Mouse (Mus musculus): ENCODE results near the gene Spx. TPM values are rescaled to one million over a fixed set of nuclear protein-coding genes. Genes with fewer than 3 reads are reported as not detected.

The Spx gene
- 0.72 and 0.78 TPM in 2 replicates for polyA plus RNA-seq (2015; fragmentation: Nextera tagmentation; extraction: Ambion mirVana)

DNA sequence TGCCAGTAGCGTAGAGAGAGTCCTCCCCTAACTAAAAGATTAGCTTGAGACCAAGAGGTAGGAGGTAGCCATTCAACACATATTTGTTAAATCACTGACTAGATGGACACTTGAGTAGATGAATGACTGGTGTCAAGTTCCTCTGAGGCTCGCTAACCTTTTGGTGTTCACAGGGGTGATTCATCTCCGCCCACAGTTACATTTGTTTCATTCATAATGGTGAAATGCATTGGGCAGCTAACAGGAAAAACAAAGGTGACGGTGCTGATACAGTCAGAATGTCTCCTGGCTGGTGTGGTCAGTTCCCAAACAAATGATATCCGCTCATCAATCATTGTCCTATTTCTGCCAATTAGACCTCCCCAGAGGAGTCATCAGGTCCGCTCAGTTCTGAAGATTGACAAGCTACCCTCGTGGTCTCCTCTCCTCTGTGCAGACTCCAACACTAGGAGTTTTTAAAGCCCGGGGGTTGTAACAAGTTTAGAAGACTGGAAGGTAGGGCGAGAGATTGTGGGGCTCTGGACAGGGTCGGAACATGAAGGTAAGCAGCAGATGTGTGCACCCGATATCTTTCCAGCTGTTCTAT is at the start of gene Spx:
Gene Spx (plus strand): TSS at position 536 of the 586 bp plus-strand sequence.
- no peak for ATAC-seq (ENCODE audit: low read depth)
- Histone ChIP-seq H3K27ac (replicated peaks) (no peak within 1 kb of the TSS), H3K4me1 (replicated peaks) (peaks cover 7% of the 10 kb centered on the region), H3K9me3 (no peaks in the 10 kb centered on the region), H3K9ac (no peak within 1 kb of the TSS), H3K4me2 (peak within 1 kb of the TSS; percentile 57), H3K27me3 (peaks cover 47% of the 10 kb centered on the region), H3K36me3 (no peaks in the 10 kb centered on the region), H3K4me3 (peak within 1 kb of the TSS; percentile 34)
- 76% methylated on average over 11 of the region's 11 CpGs for WGBS

DNA sequence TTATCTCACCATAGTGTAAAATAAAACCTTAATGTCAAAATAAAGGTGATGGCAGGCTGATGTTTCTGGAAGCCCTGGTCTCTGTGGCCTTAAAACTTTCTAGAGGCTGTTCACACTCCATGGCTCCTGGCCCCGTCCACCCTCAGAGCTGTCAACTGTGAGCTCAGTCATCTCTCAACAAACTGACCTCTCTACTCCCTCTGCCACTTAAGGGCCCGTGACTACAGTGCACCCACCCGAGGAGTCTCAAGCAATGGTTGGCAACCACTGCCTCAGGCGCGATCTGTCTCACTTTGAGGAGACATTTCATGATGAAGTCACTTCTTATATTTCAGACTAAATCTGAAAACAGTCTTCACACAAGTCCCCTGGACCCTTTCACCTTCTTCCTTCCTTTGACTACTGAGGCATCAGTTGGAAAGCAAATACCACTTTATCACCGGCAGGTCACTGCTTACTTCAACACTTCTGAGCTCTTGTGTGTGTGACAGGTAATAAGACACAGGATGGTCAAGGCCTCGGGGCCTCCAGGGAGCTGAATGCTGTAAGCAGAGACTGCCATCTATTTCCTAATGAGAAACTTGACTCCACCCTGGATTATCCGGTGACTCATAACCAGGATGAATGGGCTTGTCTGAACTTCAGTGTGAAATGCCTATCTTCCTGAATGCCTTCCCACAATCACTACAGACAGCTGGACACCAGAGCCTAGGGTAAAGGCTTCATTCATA is 47.3 kb upstream of the Spx start:
- Histone ChIP-seq H3K4me2 (no peak overlapping the region), H3K4me3 (no peak overlapping the region), H3K36me3 (peaks cover 88% of the 10 kb centered on the region), H3K27me3 (no peaks in the 10 kb centered on the region), H3K27ac (replicated peaks) (no peak overlapping the region), H3K9me3 (no peaks in the 10 kb centered on the region), H3K4me1 (replicated peaks) (no peaks in the 10 kb centered on the region), H3K9ac (no peak overlapping the region)
- no peak for ATAC-seq (ENCODE audit: low read depth)
- 91% methylated on average over 8 of the region's 8 CpGs for WGBS

DNA sequence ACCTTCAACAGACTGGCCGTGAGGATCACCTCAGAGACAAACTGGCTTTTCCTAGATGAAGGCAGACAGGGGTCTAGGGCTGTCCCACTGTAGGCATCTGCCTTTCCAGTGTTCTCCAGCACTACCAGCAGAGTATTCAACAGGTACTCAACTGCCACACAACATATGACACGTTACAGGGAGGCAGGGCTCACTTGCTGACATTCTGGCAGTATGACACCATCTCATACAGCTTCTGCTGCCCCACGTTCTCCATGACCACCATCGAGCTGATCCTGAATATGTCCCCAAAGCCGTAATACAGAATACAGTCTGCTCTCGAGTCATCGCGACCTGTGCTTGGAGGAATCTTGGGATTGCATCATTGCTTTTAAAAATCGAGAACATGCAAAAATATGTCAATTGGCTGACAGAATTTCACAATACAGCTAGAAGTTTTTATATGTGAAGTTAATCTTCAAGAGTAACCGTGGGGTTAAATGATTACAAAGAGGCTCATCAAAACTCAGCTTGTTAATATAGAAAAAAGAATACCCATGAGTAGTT is 46.7 kb upstream of the Spx start:
- no peak overlapping the region for H3K27ac ChIP-seq (replicated peaks)
- H3K4me3 ChIP-seq: no peak overlapping the region
- no peaks in the 10 kb centered on the region for H3K9me3 ChIP-seq
- H3K4me1 ChIP-seq (replicated peaks): no peaks in the 10 kb centered on the region
- ATAC-seq (ENCODE audit: low read depth): no peak
- no peak overlapping the region for H3K9ac ChIP-seq
- H3K36me3 ChIP-seq: peaks cover 86% of the 10 kb centered on the region
- H3K27me3 ChIP-seq: no peaks in the 10 kb centered on the region
- WGBS: 94% methylated on average over 10 of the region's 10 CpGs
- H3K4me2 ChIP-seq: no peak overlapping the region

GRCm38 (mm10) chr6:142367565-142367964 is 45.7 kb upstream of the Spx start:
- H3K4me3 ChIP-seq: no peak overlapping the region
- no peaks in the 10 kb centered on the region for H3K4me1 ChIP-seq (replicated peaks)
- no peaks in the 10 kb centered on the region for H3K27me3 ChIP-seq
- H3K4me2 ChIP-seq: no peak overlapping the region
- no peak overlapping the region for H3K9ac ChIP-seq
- no peaks in the 10 kb centered on the region for H3K9me3 ChIP-seq
- WGBS: 94% methylated on average over 3 of the region's 3 CpGs
- ATAC-seq (ENCODE audit: low read depth): no peak
- no peak overlapping the region for H3K27ac ChIP-seq (replicated peaks)
- peaks cover 87% of the 10 kb centered on the region for H3K36me3 ChIP-seq

DNA sequence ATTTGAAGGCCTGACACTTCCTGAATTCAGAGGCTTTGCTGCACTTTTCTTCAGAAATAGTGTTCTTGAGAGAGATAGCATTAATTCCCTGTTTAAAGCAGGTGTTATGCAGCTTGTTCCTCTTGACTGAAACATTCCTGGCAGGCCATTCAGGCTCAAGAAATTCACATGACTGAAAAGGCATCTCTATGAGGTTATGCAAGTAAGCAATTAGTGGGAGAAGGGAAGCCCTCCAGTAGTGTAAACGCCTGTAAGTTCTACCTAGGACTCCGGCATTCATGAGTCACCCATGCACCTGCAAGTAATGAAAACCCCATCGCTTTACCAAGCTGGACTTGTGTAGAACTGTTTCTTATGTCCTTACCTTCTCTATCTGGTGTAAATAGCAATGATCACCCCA is 43.7 kb upstream of the Spx start:
- H3K27me3 ChIP-seq: no peaks in the 10 kb centered on the region
- no peak overlapping the region for H3K9ac ChIP-seq
- H3K4me3 ChIP-seq: no peak overlapping the region
- H3K27ac ChIP-seq (replicated peaks): no peak overlapping the region
- WGBS: 92% methylated on average over 3 of the region's 3 CpGs
- no peak overlapping the region for H3K4me2 ChIP-seq
- H3K9me3 ChIP-seq: no peaks in the 10 kb centered on the region
- peaks cover 80% of the 10 kb centered on the region for H3K36me3 ChIP-seq
- no peaks in the 10 kb centered on the region for H3K4me1 ChIP-seq (replicated peaks)
- no peak for ATAC-seq (ENCODE audit: low read depth)

GRCm38 (mm10) chr6:142377081-142377480 is 36.2 kb upstream of the Spx start:
- no peaks in the 10 kb centered on the region for H3K27me3 ChIP-seq
- no peak overlapping the region for H3K9ac ChIP-seq
- no peak for ATAC-seq (ENCODE audit: low read depth)
- no peak overlapping the region for H3K4me3 ChIP-seq
- peaks cover 38% of the 10 kb centered on the region for H3K36me3 ChIP-seq
- 64% methylated on average over 1 of the region's 1 CpGs for WGBS
- H3K9me3 ChIP-seq: no peaks in the 10 kb centered on the region
- H3K4me2 ChIP-seq: no peak overlapping the region
- no peaks in the 10 kb centered on the region for H3K4me1 ChIP-seq (replicated peaks)
- no peak overlapping the region for H3K27ac ChIP-seq (replicated peaks)

- H3K27ac ChIP-seq (replicated peaks): no peak overlapping the region
- no peak for ATAC-seq (ENCODE audit: low read depth)
- H3K4me1 ChIP-seq (replicated peaks): no peaks in the 10 kb centered on the region
- H3K27me3 ChIP-seq: no peaks in the 10 kb centered on the region
- H3K4me3 ChIP-seq: no peak overlapping the region
- no peak overlapping the region for H3K4me2 ChIP-seq
- H3K9me3 ChIP-seq: no peaks in the 10 kb centered on the region
- 94% methylated on average over 8 of the region's 8 CpGs for WGBS
- no peak overlapping the region for H3K9ac ChIP-seq
- peaks cover 30% of the 10 kb centered on the region for H3K36me3 ChIP-seq
These were observed 34.5 kb upstream of the Spx start for GRCm38 (mm10) chr6:142378576-142379330.

DNA sequence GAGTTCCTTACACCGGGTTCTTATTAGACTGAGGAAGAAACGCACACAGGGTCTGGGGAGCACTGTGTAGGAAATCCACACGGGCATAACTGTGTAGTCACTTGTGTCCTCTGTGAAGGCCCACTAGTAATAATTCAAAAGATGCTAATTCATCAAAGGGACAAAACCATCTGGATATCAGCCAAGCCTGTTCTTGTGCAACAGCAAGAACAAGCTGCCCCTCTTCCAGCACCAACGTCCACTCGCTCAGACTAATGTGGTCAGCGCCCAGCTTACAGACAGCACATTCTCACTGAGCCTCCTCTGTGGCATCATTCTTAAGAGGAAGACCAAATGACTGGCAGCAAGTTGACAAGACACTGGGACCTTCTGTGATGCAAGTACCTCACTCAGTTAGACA is 33.3 kb upstream of the Spx start:
- Histone ChIP-seq H3K9me3 (no peaks in the 10 kb centered on the region), H3K27me3 (no peaks in the 10 kb centered on the region), H3K4me2 (no peak overlapping the region), H3K36me3 (peaks cover 19% of the 10 kb centered on the region), H3K27ac (replicated peaks) (no peak overlapping the region), H3K4me1 (replicated peaks) (no peaks in the 10 kb centered on the region), H3K4me3 (no peak overlapping the region), H3K9ac (no peak overlapping the region)
- no peak for ATAC-seq (ENCODE audit: low read depth)
- 94% methylated on average over 6 of the region's 6 CpGs for WGBS

- H3K9me3 ChIP-seq: no peaks in the 10 kb centered on the region
- WGBS: 94% methylated on average over 7 of the region's 7 CpGs
- H3K4me2 ChIP-seq: no peak overlapping the region
- no peak overlapping the region for H3K9ac ChIP-seq
- no peak for ATAC-seq (ENCODE audit: low read depth)
- H3K27me3 ChIP-seq: no peaks in the 10 kb centered on the region
- no peak overlapping the region for H3K4me3 ChIP-seq
- peaks cover 3% of the 10 kb centered on the region; the same call in 1 of the 2 replicates for H3K36me3 ChIP-seq
- H3K27ac ChIP-seq (replicated peaks): no peak overlapping the region
- H3K4me1 ChIP-seq (replicated peaks): peaks cover 6% of the 10 kb centered on the region
These were observed 31.6 kb upstream of the Spx start for GRCm38 (mm10) chr6:142381615-142382014.

DNA sequence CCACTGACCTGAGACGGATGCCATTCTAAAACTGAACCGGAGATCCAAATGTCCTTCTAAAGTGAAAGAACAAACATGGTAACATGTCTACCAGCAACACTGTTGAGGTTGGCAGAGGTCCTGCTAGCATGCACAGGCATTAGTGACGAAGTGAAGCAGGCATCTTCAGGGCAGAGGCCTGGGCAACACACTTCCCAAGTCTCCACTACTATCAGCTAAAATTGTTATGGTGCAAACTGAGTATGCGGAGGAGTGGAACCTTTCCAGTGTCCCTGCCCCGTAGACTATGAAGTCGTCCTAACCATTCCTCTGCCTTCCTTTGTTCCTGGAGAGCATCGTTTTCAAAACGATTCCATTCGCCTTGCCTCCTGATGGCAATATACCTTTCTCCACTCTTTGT is 28.7 kb upstream of the Spx start:
- Histone ChIP-seq H3K27ac (replicated peaks) (no peak overlapping the region), H3K4me2 (no peak overlapping the region), H3K36me3 (no peaks in the 10 kb centered on the region), H3K27me3 (no peaks in the 10 kb centered on the region), H3K9ac (no peak overlapping the region), H3K4me1 (replicated peaks) (peaks cover 24% of the 10 kb centered on the region), H3K4me3 (no peak overlapping the region), H3K9me3 (no peaks in the 10 kb centered on the region)
- 94% methylated on average over 9 of the region's 9 CpGs for WGBS
- no peak for ATAC-seq (ENCODE audit: low read depth)

- H3K9me3 ChIP-seq: no peaks in the 10 kb centered on the region
- ATAC-seq (ENCODE audit: low read depth): peak; percentile 86
- 6% methylated on average over 31 of the region's 31 CpGs for WGBS
- H3K4me1 ChIP-seq (replicated peaks): peaks cover 24% of the 10 kb centered on the region
- no peaks in the 10 kb centered on the region for H3K36me3 ChIP-seq
- H3K27me3 ChIP-seq: no peaks in the 10 kb centered on the region
- H3K4me2 ChIP-seq: peak overlapping the region; percentile 79
- no peak overlapping the region for H3K27ac ChIP-seq (replicated peaks)
- peak overlapping the region; percentile 99 for H3K4me3 ChIP-seq
- peak overlapping the region; percentile 92 for H3K9ac ChIP-seq
These were observed 26.8 kb upstream of the Spx start for GRCm38 (mm10) chr6:142386285-142387010.

All from neural tube, embryonic 13.5 days (tissue).